Mouse (Mus musculus): ENCODE measurements around the gene Car12.

The Car12 gene

GRCm38 (mm10) chr9:66708816-66709555 lies 4.5 kb upstream of the Car12 start:
- ATAC-seq (ENCODE audit: insufficient number of reproducible peaks, low FRiP score, low TSS enrichment), result no peak

GRCm38 (mm10) chr9:66710626-66711025 lies 2.9 kb upstream of the Car12 start:
- ATAC-seq (ENCODE audit: insufficient number of reproducible peaks, low FRiP score, low TSS enrichment), result no peak

GRCm38 (mm10) chr9:66714022-66714515 lies 583 bp downstream of the Car12 start:
- no peak for ATAC-seq (ENCODE audit: insufficient number of reproducible peaks, low FRiP score, low TSS enrichment)

GRCm38 (mm10) chr9:66715361-66715760 lies 1.9 kb downstream of the Car12 start:
- ATAC-seq (ENCODE audit: insufficient number of reproducible peaks, low FRiP score, low TSS enrichment), result no peak

- ATAC-seq (ENCODE audit: insufficient number of reproducible peaks, low FRiP score, low TSS enrichment), result no peak
These were observed 3.0 kb downstream of the Car12 start for GRCm38 (mm10) chr9:66716533-66716932.

- no peak for ATAC-seq (ENCODE audit: insufficient number of reproducible peaks, low FRiP score, low TSS enrichment)
These were observed 7.4 kb downstream of the Car12 start for GRCm38 (mm10) chr9:66720686-66721450.

GRCm38 (mm10) chr9:66722187-66722868 lies 8.8 kb downstream of the Car12 start:
- no peak for ATAC-seq (ENCODE audit: insufficient number of reproducible peaks, low FRiP score, low TSS enrichment)

- ATAC-seq (ENCODE audit: insufficient number of reproducible peaks, low FRiP score, low TSS enrichment), result no peak
These were observed 9.4 kb downstream of the Car12 start for GRCm38 (mm10) chr9:66722869-66723272.

GRCm38 (mm10) chr9:66725591-66725990 lies 12.1 kb downstream of the Car12 start:
- no peak for ATAC-seq (ENCODE audit: insufficient number of reproducible peaks, low FRiP score, low TSS enrichment)

GRCm38 (mm10) chr9:66727333-66727732 lies 13.8 kb downstream of the Car12 start:
- no peak for ATAC-seq (ENCODE audit: insufficient number of reproducible peaks, low FRiP score, low TSS enrichment)

GRCm38 (mm10) chr9:66730556-66730955 lies 17.1 kb downstream of the Car12 start:
- ATAC-seq (ENCODE audit: insufficient number of reproducible peaks, low FRiP score, low TSS enrichment), result no peak

- ATAC-seq (ENCODE audit: insufficient number of reproducible peaks, low FRiP score, low TSS enrichment), result no peak
These were observed 17.8 kb downstream of the Car12 start for GRCm38 (mm10) chr9:66731284-66731683.

- peak; percentile 94 for ATAC-seq (ENCODE audit: insufficient number of reproducible peaks, low FRiP score, low TSS enrichment)
These were observed 19.6 kb downstream of the Car12 start for GRCm38 (mm10) chr9:66732791-66733691.

GRCm38 (mm10) chr9:66734568-66734967 lies 21.1 kb downstream of the Car12 start:
- no peak for ATAC-seq (ENCODE audit: insufficient number of reproducible peaks, low FRiP score, low TSS enrichment)

- ATAC-seq (ENCODE audit: insufficient number of reproducible peaks, low FRiP score, low TSS enrichment), result no peak
These were observed 21.6 kb downstream of the Car12 start for GRCm38 (mm10) chr9:66735122-66735521.

GRCm38 (mm10) chr9:66736016-66736415 lies 22.5 kb downstream of the Car12 start:
- no peak for ATAC-seq (ENCODE audit: insufficient number of reproducible peaks, low FRiP score, low TSS enrichment)

- ATAC-seq (ENCODE audit: insufficient number of reproducible peaks, low FRiP score, low TSS enrichment), result no peak
These were observed 23.1 kb downstream of the Car12 start for GRCm38 (mm10) chr9:66736551-66736950.

GRCm38 (mm10) chr9:66739516-66739915 lies 26.0 kb downstream of the Car12 start:
- no peak for ATAC-seq (ENCODE audit: insufficient number of reproducible peaks, low FRiP score, low TSS enrichment)

- ATAC-seq (ENCODE audit: insufficient number of reproducible peaks, low FRiP score, low TSS enrichment), result no peak
These were observed 31.0 kb downstream of the Car12 start for GRCm38 (mm10) chr9:66744531-66744930.

GRCm38 (mm10) chr9:66748390-66748789 lies 34.9 kb downstream of the Car12 start:
- no peak for ATAC-seq (ENCODE audit: insufficient number of reproducible peaks, low FRiP score, low TSS enrichment)
